Mouse (Mus musculus): Measurements from ENCODE around the gene Slc23a4.
A peak's percentile ranks its signal among the peaks of the same experiment; 100 is the strongest.

- TF ChIP-seq CTCF (IDR thresholded peaks at IDR 0.05) (peak; percentile 99), EP300 (IDR thresholded peaks at IDR 0.05; ENCODE audit: insufficient read depth, low read depth, low read length) (0 out of 2 replicates have a peak, but pooled peaks have one; percentile 19), POLR2A (IDR thresholded peaks at IDR 0.05; ENCODE audit: insufficient read depth, low read depth, low read length) (no peak)
These were observed 7.1 kb upstream of the Slc23a4 start for GRCm38 (mm10) chr6:34995265-34995681.
